Mouse (Mus musculus) C2C12 (cell line): ENCODE measurements around the gene Lsm11. TPM values are rescaled to one million over a fixed set of nuclear protein-coding genes. Genes with fewer than 3 reads are reported as not detected.

Source experiments
- H3K27me3 ChIP-seq: one replicate; pipeline ENCODE4 v1.6.1; 2011; ENCODE audit not compliant: control insufficient read depth, insufficient read depth, insufficient read length
- H3K36me3 ChIP-seq: one replicate; pipeline ENCODE4 v1.6.1; 2011; ENCODE audit not compliant: control insufficient read depth, insufficient read depth
- H3K4me3 ChIP-seq: one replicate; pipeline ENCODE4 v1.5.1; 2011; ENCODE audit warnings: mild to moderate bottlenecking, control low read depth; ENCODE audit not compliant: poor library complexity, insufficient read depth, severe bottlenecking
- H3K79me2 ChIP-seq: one replicate; pipeline ENCODE4 v1.6.1; 2011; ENCODE audit not compliant: control insufficient read depth, insufficient read depth
- H3K79me3 ChIP-seq: one replicate; pipeline ENCODE4 v1.6.1; 2011; ENCODE audit warnings: low read depth, control low read depth
- H3ac ChIP-seq: one replicate; pipeline ENCODE3; 2011; ENCODE audit warnings: low read depth; ENCODE audit not compliant: control insufficient read depth, insufficient read length
- CEBPB ChIP-seq: IDR thresholded peaks from one replicate; pipeline ENCODE4 v1.6.1; 2011; ENCODE audit warnings: low read depth, mild to moderate bottlenecking, control low read depth, moderate library complexity
- CTCF ChIP-seq: IDR thresholded peaks from one replicate; pipeline ENCODE4 v1.5.1; 2011; ENCODE audit not compliant: control insufficient read depth, insufficient read depth, insufficient read length
- FOSL1 ChIP-seq: IDR thresholded peaks from one replicate; pipeline ENCODE4 v1.8.0; 2011; ENCODE audit warnings: mild to moderate bottlenecking, low read length; ENCODE audit not compliant: poor library complexity, insufficient read depth, severe bottlenecking
- MAX ChIP-seq: IDR thresholded peaks from one replicate; pipeline ENCODE4 v1.6.1; 2011; ENCODE audit warnings: mild to moderate bottlenecking, control low read depth
- MYOD1 ChIP-seq: IDR thresholded peaks from one replicate; pipeline ENCODE4 v1.6.1; 2011; ENCODE audit warnings: low read depth; ENCODE audit not compliant: control insufficient read depth, insufficient read length
- MYOG ChIP-seq: IDR thresholded peaks from one replicate; pipeline ENCODE4 v1.6.1; 2011; ENCODE audit not compliant: control insufficient read depth, insufficient read length; ENCODE audit errors: extremely low read depth
- USF1 ChIP-seq: IDR thresholded peaks from one replicate; pipeline ENCODE4 v1.6.1; 2011; ENCODE audit warnings: low read depth, mild to moderate bottlenecking, control low read depth, moderate library complexity
- polyA plus RNA-seq: library from polyadenylated mRNA; unstranded; fragments of >200 nt; fragmentation: generic; extraction: Trizol; gene quantifications from one replicate; pipeline ENCODE4 v1.2.1, GENCODE M21; 2012; ENCODE audit warnings: missing spikeins

Gene Lsm11
- polyA plus RNA-seq, 1 experiment, result 9.7 TPM

- Histone ChIP-seq H3K36me3 (peaks cover 42% of the 10 kb centered on the region), H3K79me2 (no peaks in the 10 kb centered on the region), H3K27me3 (no peaks in the 10 kb centered on the region), H3ac (no peak overlapping the region), H3K79me3 (no peaks in the 10 kb centered on the region), H3K4me3 (no peak overlapping the region)
- TF ChIP-seq CTCF, result no peak
- no peak for TF ChIP-seq MYOG
- no peak for TF ChIP-seq MAX
- TF ChIP-seq CEBPB, result no peak
- no peak for TF ChIP-seq MYOD1
- no peak for TF ChIP-seq USF1
- TF ChIP-seq FOSL1, result no peak
Measured at GRCm38 (mm10) chr11:45900233-45901015, 44.3 kb downstream of the Lsm11 start.

DNA sequence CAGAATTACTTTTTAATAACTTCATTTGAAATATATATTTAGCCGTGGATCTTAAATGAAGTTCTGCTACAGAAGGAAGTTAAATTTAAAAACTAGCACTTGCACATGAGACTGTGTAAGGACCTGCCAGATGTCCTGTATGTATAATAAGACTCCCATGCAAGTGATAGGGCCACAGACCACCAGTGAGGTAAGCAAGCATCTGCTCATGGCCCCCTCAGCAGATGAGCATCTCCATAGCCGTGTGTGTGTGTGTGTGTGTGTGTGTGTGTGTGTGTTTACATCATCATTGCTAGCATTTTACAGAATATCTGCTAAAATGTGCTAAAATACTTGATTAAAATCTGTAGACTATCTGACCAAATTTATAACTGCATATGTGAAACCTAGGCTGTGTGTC is 47.3 kb downstream of the Lsm11 start:
- Histone ChIP-seq H3K79me3 (no peaks in the 10 kb centered on the region), H3K79me2 (no peaks in the 10 kb centered on the region), H3ac (no peak overlapping the region), H3K36me3 (peaks cover 62% of the 10 kb centered on the region), H3K4me3 (no peak overlapping the region), H3K27me3 (no peaks in the 10 kb centered on the region)
- TF ChIP-seq MAX (no peak), USF1 (no peak), MYOG (no peak), FOSL1 (no peak), CTCF (no peak), CEBPB (no peak), MYOD1 (no peak)

DNA sequence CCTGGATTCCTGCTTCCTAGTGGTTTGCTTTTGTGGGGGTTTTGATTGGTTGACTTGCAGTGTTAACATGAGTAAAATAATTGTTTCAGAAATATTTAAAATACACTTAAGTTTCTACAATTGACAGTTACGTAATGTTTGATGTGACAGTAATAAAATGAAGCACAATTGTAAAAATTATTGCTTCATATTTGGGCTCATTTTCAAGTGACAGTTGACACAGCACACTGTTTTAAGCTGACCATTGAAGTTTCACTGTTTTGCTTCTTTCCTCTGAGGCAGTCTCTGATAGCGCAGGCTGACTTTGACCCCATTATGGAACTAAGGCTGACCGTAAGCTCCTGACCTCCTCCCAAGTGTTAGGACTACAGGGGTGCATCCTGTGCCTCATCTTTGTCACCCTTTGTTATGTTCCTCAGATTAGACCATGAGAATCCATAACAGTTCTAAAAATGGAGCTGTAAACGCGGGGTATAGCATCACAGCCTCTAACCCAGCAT is 51.8 kb downstream of the Lsm11 start:
- Histone ChIP-seq H3K79me2 (no peaks in the 10 kb centered on the region), H3K79me3 (no peaks in the 10 kb centered on the region), H3K36me3 (peaks cover 97% of the 10 kb centered on the region), H3ac (no peak overlapping the region), H3K4me3 (no peak overlapping the region), H3K27me3 (no peaks in the 10 kb centered on the region)
- TF ChIP-seq MAX (no peak), CEBPB (no peak), CTCF (no peak), USF1 (no peak), MYOG (no peak), MYOD1 (no peak), FOSL1 (no peak)

GRCm38 (mm10) chr11:45890423-45890822 is 54.3 kb downstream of the Lsm11 start:
- Histone ChIP-seq H3ac (no peak overlapping the region), H3K27me3 (no peaks in the 10 kb centered on the region), H3K4me3 (no peak overlapping the region), H3K36me3 (peaks cover 97% of the 10 kb centered on the region), H3K79me3 (no peaks in the 10 kb centered on the region), H3K79me2 (no peaks in the 10 kb centered on the region)
- TF ChIP-seq MAX, result no peak
- TF ChIP-seq MYOD1, result no peak
- no peak for TF ChIP-seq USF1
- TF ChIP-seq MYOG, result no peak
- TF ChIP-seq FOSL1, result no peak
- no peak for TF ChIP-seq CTCF
- no peak for TF ChIP-seq CEBPB

DNA sequence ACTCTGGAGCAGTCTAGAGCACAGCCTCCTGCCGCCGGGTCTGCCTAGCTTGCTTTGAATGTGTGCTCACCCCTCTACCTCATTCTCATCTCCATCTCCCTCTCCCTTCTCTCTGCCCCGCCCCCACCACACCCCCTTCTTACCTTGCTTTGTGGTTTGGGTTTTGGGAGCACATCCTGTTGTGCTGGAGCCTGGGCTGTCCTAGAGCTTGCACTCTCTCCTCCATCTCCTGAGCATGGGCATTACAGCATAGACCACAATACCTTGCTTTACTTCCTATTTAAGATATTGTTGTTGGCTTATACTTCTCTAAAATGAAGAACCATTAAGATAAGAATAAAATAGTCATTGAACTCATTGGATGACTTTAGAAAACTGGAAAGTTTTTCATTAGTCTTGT is 54.8 kb downstream of the Lsm11 start:
- Histone ChIP-seq H3K79me3 (no peaks in the 10 kb centered on the region), H3K27me3 (no peaks in the 10 kb centered on the region), H3K79me2 (peaks cover 2% of the 10 kb centered on the region), H3K4me3 (no peak overlapping the region), H3K36me3 (peaks cover 93% of the 10 kb centered on the region), H3ac (no peak overlapping the region)
- no peak for TF ChIP-seq CTCF
- no peak for TF ChIP-seq USF1
- no peak for TF ChIP-seq MYOD1
- TF ChIP-seq MAX, result no peak
- no peak for TF ChIP-seq MYOG
- no peak for TF ChIP-seq CEBPB
- no peak for TF ChIP-seq FOSL1
